Mouse (Mus musculus) forebrain, embryonic 12.5 days (tissue): ENCODE measurements around the gene Tarbp1. TPM values are rescaled to one million over a fixed set of nuclear protein-coding genes. Genes with fewer than 3 reads are reported as not detected.
"Not testable (repeated sequence)": the region's sequence is repeated elsewhere in the genome, so short reads cannot be mapped to it uniquely, and the experiment has no call there.

Source experiments
- ATAC-seq: fragments of 200-750 bp; cut with Nextera tagmentation; 2 replicates; pipeline ENCODE4 v1.8.0; 2017; ENCODE audit warnings: moderate TSS enrichment; ENCODE audit not compliant: low FRiP score
- H3K27ac ChIP-seq: fragments of 300-500 bp; sonication (generic); 2 replicates; pipeline ENCODE4 v1.5.1; 2016; ENCODE audit warnings: mild to moderate bottlenecking
- H3K27me3 ChIP-seq: fragments of 300-500 bp; sonication (generic); 2 replicates; pipeline ENCODE4 v1.6.1; 2016; ENCODE audit warnings: mild to moderate bottlenecking
- H3K36me3 ChIP-seq: fragments of 300-500 bp; sonication (generic); replicated peaks from 2 replicates; pipeline ENCODE4 v1.6.1; 2016; ENCODE audit warnings: mild to moderate bottlenecking
- H3K4me1 ChIP-seq: fragments of 300-500 bp; sonication (generic); 2 replicates; pipeline ENCODE4 v1.6.1; 2016
- H3K4me2 ChIP-seq: fragments of 300-500 bp; sonication (generic); 2 replicates; pipeline ENCODE4 v1.6.1; 2016; ENCODE audit warnings: mild to moderate bottlenecking, moderate library complexity
- H3K4me3 ChIP-seq: fragments of 300-500 bp; sonication (generic); replicated peaks from 2 replicates; pipeline ENCODE4 v1.5.1; 2016; ENCODE audit warnings: mild to moderate bottlenecking
- H3K9ac ChIP-seq: fragments of 300-500 bp; sonication (generic); 2 replicates; pipeline ENCODE4 v1.6.1; 2016; ENCODE audit warnings: mild to moderate bottlenecking
- H3K9me3 ChIP-seq: fragments of 300-500 bp; sonication (generic); 2 replicates; pipeline ENCODE4 v1.6.1; 2016
- WGBS: fragments of 180-500 bp; shearing (Covaris S2); methylation state at CpG from one replicate; pipeline ENCODE4 v1.1.7; 2016; 5-methylcytosine and 5-hydroxymethylcytosine counted together
- polyA plus RNA-seq: library from polyadenylated mRNA; unstranded; fragments of >200 nt; fragmentation: Nextera tagmentation; extraction: Ambion mirVana; gene quantifications from 2 replicates; pipeline ENCODE4 v1.2.1, GENCODE M21; 2016

The Tarbp1 gene
- polyA plus RNA-seq, 1 experiment from 2014 or later = 2.6 TPM

GRCm38 (mm10) chr8:126480366-126480765 is 5.5 kb upstream of the Tarbp1 start:
- Histone ChIP-seq H3K27me3 (peaks cover 31% of the 10 kb centered on the region), H3K9me3 (no peaks in the 10 kb centered on the region), H3K27ac (no peak overlapping the region), H3K4me2 (no peak overlapping the region), H3K4me3 (no peak overlapping the region), H3K4me1 (no peaks in the 10 kb centered on the region), H3K9ac (no peak overlapping the region), H3K36me3 (no peaks in the 10 kb centered on the region)
- 86% methylated on average over 2 of the region's 2 CpGs for WGBS
- no peak for ATAC-seq

- ATAC-seq = no peak
- Histone ChIP-seq H3K9ac (no peak overlapping the region), H3K27ac (no peak overlapping the region), H3K4me3 (no peak overlapping the region), H3K27me3 (peaks cover 26% of the 10 kb centered on the region), H3K9me3 (no peaks in the 10 kb centered on the region), H3K36me3 (no peaks in the 10 kb centered on the region), H3K4me1 (peaks cover 8% of the 10 kb centered on the region), H3K4me2 (no peak overlapping the region)
- 65% methylated on average over 3 of the region's 3 CpGs for WGBS
Measured at GRCm38 (mm10) chr8:126478714-126479113, 3.8 kb upstream of the Tarbp1 start.

- Histone ChIP-seq H3K27me3 (peaks cover 22% of the 10 kb centered on the region), H3K4me1 (peaks cover 17% of the 10 kb centered on the region)
- H3K9ac ChIP-seq, H3K36me3 ChIP-seq, H3K4me3 ChIP-seq, ATAC-seq, H3K9me3 ChIP-seq, H3K27ac ChIP-seq, H3K4me2 ChIP-seq: not testable (repeated sequence)
- 49% methylated on average over 29 of the region's 29 CpGs for WGBS
Measured at GRCm38 (mm10) chr8:126476151-126476855, 1.4 kb upstream of the Tarbp1 start.

GRCm38 (mm10) chr8:126475738-126476137 is 873 bp upstream of the Tarbp1 start:
- H3K9me3 ChIP-seq, H3K27ac ChIP-seq, H3K4me2 ChIP-seq, H3K4me3 ChIP-seq, ATAC-seq, H3K36me3 ChIP-seq, H3K9ac ChIP-seq: not testable (repeated sequence)
- H3K4me1 ChIP-seq = peaks cover 17% of the 10 kb centered on the region
- H3K27me3 ChIP-seq = peaks cover 22% of the 10 kb centered on the region
- 39% methylated on average over 8 of the region's 8 CpGs for WGBS

DNA sequence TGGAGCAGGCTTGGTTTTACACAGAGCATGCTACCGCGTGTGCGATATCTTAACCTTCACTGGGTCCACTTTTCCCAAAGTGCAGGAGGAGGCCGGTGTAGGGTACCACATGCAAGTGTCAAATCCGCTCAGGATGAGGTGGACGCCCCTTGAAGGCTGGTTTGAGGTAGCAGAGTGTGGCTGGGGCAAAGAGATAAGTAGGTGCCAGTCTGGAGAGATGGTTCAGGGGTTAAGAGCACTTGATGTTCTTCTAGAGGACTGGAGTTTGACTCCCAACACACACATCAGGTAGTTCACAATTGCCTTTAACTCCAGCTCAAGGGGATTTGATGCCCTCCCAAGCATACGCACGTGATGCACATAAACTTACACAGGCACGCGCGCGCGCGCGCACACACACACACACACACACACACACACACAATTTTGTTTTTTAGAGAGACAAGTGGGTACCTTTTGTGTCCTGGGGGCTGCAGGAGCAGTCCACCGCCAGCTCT is 1.0 kb downstream of the Tarbp1 start:
- H3K9me3 ChIP-seq = no peaks in the 10 kb centered on the region
- peak overlapping the region; percentile 88 for H3K4me2 ChIP-seq
- ATAC-seq = no peak; the same call in 1 of the 2 replicates
- H3K4me3 ChIP-seq = peak overlapping the region; percentile 87
- peaks cover 20% of the 10 kb centered on the region for H3K27me3 ChIP-seq
- peaks cover 17% of the 10 kb centered on the region for H3K4me1 ChIP-seq
- peak overlapping the region; percentile 90 for H3K27ac ChIP-seq
- WGBS = 15% methylated on average over 16 of the region's 16 CpGs
- peaks cover 18% of the 10 kb centered on the region for H3K36me3 ChIP-seq
- H3K9ac ChIP-seq = peak overlapping the region; percentile 80

GRCm38 (mm10) chr8:126464071-126464470 is 10.8 kb downstream of the Tarbp1 start:
- H3K9ac ChIP-seq = no peak overlapping the region
- no peak overlapping the region for H3K4me3 ChIP-seq
- no peaks in the 10 kb centered on the region for H3K27me3 ChIP-seq
- ATAC-seq = no peak
- peaks cover 57% of the 10 kb centered on the region for H3K36me3 ChIP-seq
- no peaks in the 10 kb centered on the region for H3K4me1 ChIP-seq
- H3K9me3 ChIP-seq = no peaks in the 10 kb centered on the region
- no peak overlapping the region for H3K27ac ChIP-seq
- 90% methylated on average over 7 of the region's 7 CpGs for WGBS
- no peak overlapping the region for H3K4me2 ChIP-seq

GRCm38 (mm10) chr8:126461735-126462134 is 13.1 kb downstream of the Tarbp1 start:
- WGBS = 89% methylated on average over 7 of the region's 7 CpGs
- no peak for ATAC-seq
- Histone ChIP-seq H3K9ac (no peak overlapping the region), H3K4me3 (no peak overlapping the region), H3K4me2 (no peak overlapping the region), H3K9me3 (no peaks in the 10 kb centered on the region), H3K4me1 (no peaks in the 10 kb centered on the region), H3K36me3 (peaks cover 62% of the 10 kb centered on the region), H3K27ac (no peak overlapping the region), H3K27me3 (no peaks in the 10 kb centered on the region)

DNA sequence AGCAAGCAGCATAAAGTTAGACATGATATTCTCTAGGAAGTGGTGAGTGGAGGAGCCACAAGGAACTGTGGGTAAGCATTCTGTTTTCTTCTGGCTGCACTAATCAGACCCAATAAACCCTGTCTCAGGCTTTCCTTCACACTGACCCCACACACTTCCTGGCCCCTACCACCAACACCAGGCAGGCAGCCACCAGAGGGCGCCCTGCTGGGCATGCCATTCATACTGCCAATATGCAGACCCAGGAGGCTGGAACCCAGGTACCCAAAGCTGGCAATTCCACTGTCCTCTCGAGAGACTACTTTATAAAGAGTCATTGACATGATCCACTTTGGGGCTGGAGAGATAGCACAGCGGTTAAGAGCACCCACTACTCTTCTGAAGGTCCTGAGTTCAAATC is 14.6 kb downstream of the Tarbp1 start:
- Histone ChIP-seq H3K27ac (no peak overlapping the region), H3K9ac (no peak overlapping the region), H3K4me3 (no peak overlapping the region), H3K4me1 (no peaks in the 10 kb centered on the region), H3K36me3 (peaks cover 57% of the 10 kb centered on the region), H3K27me3 (no peaks in the 10 kb centered on the region), H3K9me3 (no peaks in the 10 kb centered on the region), H3K4me2 (no peak overlapping the region)
- 55% methylated on average over 3 of the region's 3 CpGs for WGBS
- no peak for ATAC-seq

GRCm38 (mm10) chr8:126455383-126455782 is 19.5 kb downstream of the Tarbp1 start:
- Histone ChIP-seq H3K4me3 (no peak overlapping the region), H3K4me1 (no peaks in the 10 kb centered on the region), H3K36me3 (peaks cover 69% of the 10 kb centered on the region), H3K27ac (no peak overlapping the region), H3K4me2 (no peak overlapping the region), H3K27me3 (no peaks in the 10 kb centered on the region), H3K9me3 (no peaks in the 10 kb centered on the region), H3K9ac (no peak overlapping the region)
- ATAC-seq = peak; percentile 68; the same call in 1 of the 2 replicates
- WGBS = 78% methylated on average over 7 of the region's 7 CpGs

DNA sequence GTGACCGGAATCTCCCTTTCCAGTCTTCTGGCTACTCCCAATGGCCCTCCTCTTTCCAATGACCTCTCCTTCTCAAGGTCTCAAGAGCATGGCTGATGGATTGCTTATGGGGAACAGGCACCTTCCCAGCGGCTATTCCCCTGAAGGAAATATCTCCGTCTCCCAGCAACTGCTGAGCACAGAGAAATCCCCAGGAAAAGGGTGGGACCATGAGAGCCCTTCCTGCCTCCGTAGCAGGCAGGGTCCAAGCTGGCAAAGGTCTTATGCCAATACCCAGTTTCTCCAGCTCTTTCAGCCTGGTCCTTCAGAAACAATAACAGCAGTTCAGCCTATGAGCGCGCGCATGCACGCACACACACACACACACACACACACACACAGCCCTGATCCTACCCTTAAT is 23.7 kb downstream of the Tarbp1 start:
- Histone ChIP-seq H3K4me2 (no peak overlapping the region), H3K4me1 (no peaks in the 10 kb centered on the region), H3K27ac (no peak overlapping the region), H3K9me3 (no peaks in the 10 kb centered on the region), H3K27me3 (no peaks in the 10 kb centered on the region), H3K9ac (no peak overlapping the region), H3K36me3 (peaks cover 66% of the 10 kb centered on the region), H3K4me3 (no peak overlapping the region)
- WGBS = 94% methylated on average over 8 of the region's 8 CpGs
- ATAC-seq = no peak

DNA sequence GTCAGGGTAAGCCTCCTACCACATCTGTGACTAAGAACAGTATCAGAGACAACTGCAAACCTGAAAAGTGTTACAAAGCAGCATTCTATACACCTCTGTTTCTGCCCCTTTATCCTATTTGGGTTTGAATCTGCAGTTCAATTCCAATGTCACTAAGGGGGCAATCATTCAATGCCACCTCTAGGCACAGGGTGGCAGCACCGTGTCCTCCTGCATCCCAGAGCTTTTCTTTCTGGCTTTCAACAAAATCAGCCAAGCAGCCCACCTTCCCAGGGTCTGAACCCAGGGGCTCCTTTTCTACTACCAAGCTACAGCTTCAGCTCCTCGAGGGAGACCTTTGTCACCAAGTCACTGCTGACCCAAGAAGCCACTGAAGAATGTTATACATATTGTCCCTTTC is 35.9 kb downstream of the Tarbp1 start:
- H3K4me1 ChIP-seq = no peaks in the 10 kb centered on the region
- H3K27ac ChIP-seq = no peak overlapping the region
- H3K4me3 ChIP-seq = no peak overlapping the region
- 77% methylated on average over 2 of the region's 2 CpGs for WGBS
- peaks cover 39% of the 10 kb centered on the region for H3K36me3 ChIP-seq
- ATAC-seq = no peak
- H3K9ac ChIP-seq = no peak overlapping the region
- H3K9me3 ChIP-seq = no peaks in the 10 kb centered on the region
- no peak overlapping the region for H3K4me2 ChIP-seq
- H3K27me3 ChIP-seq = no peaks in the 10 kb centered on the region

DNA sequence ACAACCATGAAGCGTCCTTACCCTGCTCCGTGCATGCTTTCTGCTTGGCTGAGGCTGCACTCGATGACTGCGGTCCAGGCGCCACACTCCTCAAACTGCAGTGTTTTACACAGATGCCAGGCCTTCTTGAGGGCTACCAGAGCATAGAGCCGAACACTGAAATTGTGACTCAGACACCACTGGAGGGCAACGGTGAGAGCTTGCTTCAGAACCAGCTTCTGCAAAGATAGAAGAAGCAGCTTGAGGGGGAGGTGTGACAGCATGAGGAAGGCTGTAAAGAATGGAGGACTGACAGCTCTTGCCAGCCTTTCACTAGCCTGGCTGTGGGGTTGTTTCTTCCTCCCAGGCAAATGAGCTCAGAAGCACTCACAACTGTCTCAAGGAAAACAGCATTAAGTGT is 41.0 kb downstream of the Tarbp1 start:
- no peaks in the 10 kb centered on the region for H3K4me1 ChIP-seq
- H3K36me3 ChIP-seq = peaks cover 63% of the 10 kb centered on the region
- H3K27me3 ChIP-seq = no peaks in the 10 kb centered on the region
- no peak overlapping the region for H3K4me2 ChIP-seq
- H3K4me3 ChIP-seq = no peak overlapping the region
- no peaks in the 10 kb centered on the region for H3K9me3 ChIP-seq
- H3K9ac ChIP-seq = no peak overlapping the region
- 87% methylated on average over 7 of the region's 7 CpGs for WGBS
- ATAC-seq = no peak
- no peak overlapping the region for H3K27ac ChIP-seq

DNA sequence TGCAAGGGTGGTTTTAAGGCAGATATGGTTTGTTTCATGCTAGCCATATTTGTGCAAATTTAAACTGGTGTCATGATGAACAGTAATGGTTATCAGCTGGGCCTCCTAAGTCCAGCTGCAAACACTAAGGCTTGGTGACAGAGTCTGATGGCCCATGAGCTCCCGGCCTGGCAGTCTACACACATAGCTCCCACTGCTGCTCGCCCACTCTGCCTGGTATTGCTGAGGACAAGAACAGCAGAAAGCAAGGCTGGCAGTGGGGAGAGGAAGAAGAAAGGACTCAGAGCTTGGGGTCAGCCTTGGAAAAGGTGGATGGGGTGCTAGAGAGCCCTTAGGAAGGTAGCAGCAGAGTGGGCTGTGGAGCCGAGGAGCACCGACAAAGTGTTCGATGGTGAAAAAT is 45.2 kb downstream of the Tarbp1 start:
- peaks cover 72% of the 10 kb centered on the region for H3K36me3 ChIP-seq

More for the DNA sequence above, 45.2 kb downstream of the Tarbp1 start:
- no peaks in the 10 kb centered on the region for H3K9me3 ChIP-seq
- WGBS = 97% methylated on average over 5 of the region's 5 CpGs
- H3K27me3 ChIP-seq = no peaks in the 10 kb centered on the region
- ATAC-seq = no peak
- no peak overlapping the region for H3K27ac ChIP-seq
- H3K4me2 ChIP-seq = no peak overlapping the region
- H3K4me1 ChIP-seq = no peaks in the 10 kb centered on the region
- H3K9ac ChIP-seq = no peak overlapping the region
- no peak overlapping the region for H3K4me3 ChIP-seq
